In genomic region chr7:43668582-43668981, GRCm38 (mm10) we compare ENCODE assay signal across 12 mouse cellular contexts. TPM values are rescaled to one million over a fixed set of nuclear protein-coding genes. Genes with fewer than 3 reads are reported as not detected.
A peak's percentile ranks its signal among the peaks of the same experiment; 100 is the strongest.
DNase-seq lines count a peak whose midpoint lies in the region; ATAC-seq and TF ChIP-seq lines count a peak whose summit lies in the region.
"Had no signal": no experiment of that assay in that cellular context is flagged by ENCODE, and none has a peak within 500 bp of the region (broad histone marks: within the 10 kb centered on the region; RNA-seq: fewer than 3 reads in every experiment).

No protein-coding gene starts in this region.

- no peaks in the 10 kb centered on the region for H3K36me3 ChIP-seq in forebrain, postnatal 0 days (ENCODE audit: insufficient read depth)
- no peaks in the 10 kb centered on the region for H3K36me3 ChIP-seq in forebrain, embryonic 11.5 days (ENCODE audit: control insufficient read depth, insufficient read depth, low read length)
- no peaks in the 10 kb centered on the region for H3K36me3 ChIP-seq in midbrain, embryonic 14.5 days (ENCODE audit: control insufficient read depth, insufficient read depth, low read length)
- no peaks in the 10 kb centered on the region for H3K36me3 ChIP-seq in midbrain, embryonic 13.5 days
- no peaks in the 10 kb centered on the region for H3K36me3 ChIP-seq in embryonic facial prominence, embryonic 10.5 days (replicated peaks)
- H3K36me3 ChIP-seq in forebrain, embryonic 15.5 days = no peaks in the 10 kb centered on the region
- H3K36me3 ChIP-seq: embryonic facial prominence, embryonic 12.5 days; heart, embryonic 10.5 days had no signal

- no peak overlapping the region for H3K27ac ChIP-seq in forebrain, postnatal 0 days (ENCODE audit: low read depth, low read length)
- no peak overlapping the region for H3K27ac ChIP-seq in forebrain, embryonic 11.5 days (ENCODE audit: low read depth, low read length)
- H3K27ac ChIP-seq in midbrain, embryonic 14.5 days (replicated peaks; ENCODE audit: low read depth, low read length) = no peak overlapping the region
- H3K27ac ChIP-seq in midbrain, embryonic 13.5 days = no peak overlapping the region
- H3K27ac ChIP-seq in embryonic facial prominence, embryonic 10.5 days (replicated peaks) = no peak overlapping the region
- no peak overlapping the region for H3K27ac ChIP-seq in forebrain, embryonic 15.5 days (replicated peaks)
- H3K27ac ChIP-seq: embryonic facial prominence, embryonic 12.5 days; heart, embryonic 10.5 days had no signal

- no peak for DNase-seq in forebrain, postnatal 0 days
- DNase-seq in forebrain, embryonic 11.5 days (ENCODE audit: low spot score) = no peak
- peak; percentile 13 for DNase-seq in midbrain, embryonic 14.5 days
- DNase-seq in embryonic facial prominence, embryonic 10.5 days (ENCODE audit: low spot score) = peak; percentile 38
- DNase-seq in thymus, postnatal 36 days = peak; percentile 18 to 24
- no peak for DNase-seq in gastrocnemius, postnatal 36 days

- no peak overlapping the region for H3K4me2 ChIP-seq in forebrain, postnatal 0 days (ENCODE audit: low read depth)
- H3K4me2 ChIP-seq in forebrain, embryonic 11.5 days (ENCODE audit: low read depth, low read length, severe bottlenecking) = no peak overlapping the region
- H3K4me2 ChIP-seq in midbrain, embryonic 14.5 days (ENCODE audit: low read length) = no peak overlapping the region
- H3K4me2 ChIP-seq in midbrain, embryonic 13.5 days (replicated peaks) = no peak overlapping the region
- no peak overlapping the region for H3K4me2 ChIP-seq in forebrain, embryonic 15.5 days (replicated peaks)
- H3K4me2 ChIP-seq: embryonic facial prominence, embryonic 12.5 days had no signal

- H3K9ac ChIP-seq in forebrain, postnatal 0 days = no peak overlapping the region
- H3K9ac ChIP-seq in forebrain, embryonic 11.5 days (ENCODE audit: low read length) = no peak overlapping the region
- H3K9ac ChIP-seq in midbrain, embryonic 14.5 days (replicated peaks; ENCODE audit: low read length) = no peak overlapping the region
- no peak overlapping the region for H3K9ac ChIP-seq in midbrain, embryonic 13.5 days (replicated peaks)
- no peak overlapping the region for H3K9ac ChIP-seq in forebrain, embryonic 15.5 days (replicated peaks)
- H3K9ac ChIP-seq: embryonic facial prominence, embryonic 12.5 days had no signal

- intact Hi-C loops in gastrocnemius, postnatal 36 days (cut with DNase I) = no loop called here

- H3K4me3 ChIP-seq in forebrain, postnatal 0 days (ENCODE audit: low read depth, low read length) = no peak overlapping the region
- H3K4me3 ChIP-seq in forebrain, embryonic 11.5 days (ENCODE audit: low read depth, low read length) = no peak overlapping the region
- no peak overlapping the region for H3K4me3 ChIP-seq in midbrain, embryonic 14.5 days (replicated peaks; ENCODE audit: low read depth, low read length)
- no peak overlapping the region for H3K4me3 ChIP-seq in midbrain, embryonic 13.5 days (replicated peaks)
- H3K4me3 ChIP-seq in embryonic facial prominence, embryonic 10.5 days = no peak overlapping the region
- H3K4me3 ChIP-seq in forebrain, embryonic 15.5 days = no peak overlapping the region
- H3K4me3 ChIP-seq: embryonic facial prominence, embryonic 12.5 days; heart, embryonic 10.5 days had no signal

- ATAC-seq in forebrain, postnatal 0 days = no peak
- ATAC-seq in forebrain, embryonic 11.5 days (replicated peaks; ENCODE audit: low FRiP score) = no peak
- no peak for ATAC-seq in midbrain, embryonic 14.5 days (ENCODE audit: low FRiP score, low TSS enrichment)
- ATAC-seq in midbrain, embryonic 13.5 days = no peak
- ATAC-seq in forebrain, embryonic 15.5 days (replicated peaks) = no peak
- ATAC-seq: Patski had no signal

- WGBS in forebrain, postnatal 0 days = 31% methylated on average over 3 of the region's 3 CpGs
- WGBS in forebrain, embryonic 11.5 days = 22% methylated on average over 3 of the region's 3 CpGs
- 20% methylated on average over 3 of the region's 3 CpGs for WGBS in midbrain, embryonic 14.5 days
- WGBS in midbrain, embryonic 13.5 days = 24% methylated on average over 3 of the region's 3 CpGs
- 21% methylated on average over 3 of the region's 3 CpGs for WGBS in embryonic facial prominence, embryonic 10.5 days
- WGBS in forebrain, embryonic 15.5 days = 21% methylated on average over 3 of the region's 3 CpGs

- TF ChIP-seq CTCF in forebrain, postnatal 0 days (IDR thresholded peaks at IDR 0.05; ENCODE audit: low read depth) = peak; percentile 32; the same call in 1 of the 2 replicates

- peaks cover 6% of the 10 kb centered on the region for H3K4me1 ChIP-seq in forebrain, postnatal 0 days (ENCODE audit: insufficient read depth)
- peaks cover 6% of the 10 kb centered on the region; the same call in 1 of the 2 replicates for H3K4me1 ChIP-seq in forebrain, embryonic 11.5 days (replicated peaks; ENCODE audit: control insufficient read depth, insufficient read depth, low read length)
- H3K4me1 ChIP-seq in midbrain, embryonic 14.5 days (ENCODE audit: control insufficient read depth, insufficient read depth, low read length) = peaks cover 8% of the 10 kb centered on the region
- H3K4me1 ChIP-seq in midbrain, embryonic 13.5 days (replicated peaks) = peaks cover 14% of the 10 kb centered on the region
- peaks cover 13% of the 10 kb centered on the region for H3K4me1 ChIP-seq in embryonic facial prominence, embryonic 10.5 days
- H3K4me1 ChIP-seq in forebrain, embryonic 15.5 days = peaks cover 17% of the 10 kb centered on the region

- H3K27me3 ChIP-seq in forebrain, postnatal 0 days (ENCODE audit: insufficient read depth, low read length) = no peaks in the 10 kb centered on the region
- no peaks in the 10 kb centered on the region for H3K27me3 ChIP-seq in forebrain, embryonic 11.5 days (ENCODE audit: control insufficient read depth, insufficient read depth, low read length)
- H3K27me3 ChIP-seq in midbrain, embryonic 14.5 days (ENCODE audit: control insufficient read depth, insufficient read depth, low read length) = no peaks in the 10 kb centered on the region
- H3K27me3 ChIP-seq in midbrain, embryonic 13.5 days = no peaks in the 10 kb centered on the region
- H3K27me3 ChIP-seq in embryonic facial prominence, embryonic 10.5 days (replicated peaks; ENCODE audit: low read depth, poor library complexity, severe bottlenecking) = no peaks in the 10 kb centered on the region
- no peaks in the 10 kb centered on the region for H3K27me3 ChIP-seq in forebrain, embryonic 15.5 days
- H3K27me3 ChIP-seq: embryonic facial prominence, embryonic 12.5 days; Patski had no signal

- no peaks in the 10 kb centered on the region for H3K9me3 ChIP-seq in forebrain, postnatal 0 days (ENCODE audit: low read length)
- no peaks in the 10 kb centered on the region for H3K9me3 ChIP-seq in forebrain, embryonic 11.5 days (ENCODE audit: control insufficient read depth, low read length)
- no peaks in the 10 kb centered on the region for H3K9me3 ChIP-seq in midbrain, embryonic 14.5 days (ENCODE audit: control insufficient read depth, low read length)
- H3K9me3 ChIP-seq in midbrain, embryonic 13.5 days = no peaks in the 10 kb centered on the region
- no peaks in the 10 kb centered on the region for H3K9me3 ChIP-seq in embryonic facial prominence, embryonic 10.5 days
- no peaks in the 10 kb centered on the region for H3K9me3 ChIP-seq in forebrain, embryonic 15.5 days
- H3K9me3 ChIP-seq: embryonic facial prominence, embryonic 12.5 days; heart, embryonic 10.5 days had no signal

RNA-seq across cellular contexts. Expression of gene Ctu1, which starts 3.2 kb away (rescaled TPM):
- total RNA-seq in forebrain, postnatal 0 days (2014; rRNA removed) = 36.9 and 40.3 TPM in 2 replicates
- 22.5 and 22.9 TPM in 2 replicates for polyA plus RNA-seq in forebrain, postnatal 0 days (2015; fragmentation: Nextera tagmentation; extraction: Ambion mirVana)
- polyA plus RNA-seq in forebrain, embryonic 11.5 days (2014; fragmentation: Nextera tagmentation; extraction: Ambion mirVana) = 13.7 and 14.3 TPM in 2 replicates
- polyA plus RNA-seq in midbrain, embryonic 14.5 days (2014; fragmentation: Nextera tagmentation; extraction: Ambion mirVana) = 16.6 and 23.4 TPM in 2 replicates
- 20.3 and 21.8 TPM in 2 replicates for polyA plus RNA-seq in midbrain, embryonic 13.5 days (2015; fragmentation: Nextera tagmentation; extraction: Ambion mirVana)
- 18.1 and 18.7 TPM in 2 replicates for polyA plus RNA-seq in embryonic facial prominence, embryonic 10.5 days (2016; fragmentation: Nextera tagmentation; extraction: Ambion mirVana)
- 1 to 10 TPM; 2.3 TPM for total RNA-seq in gastrocnemius, postnatal 36 days (2021)
- polyA plus RNA-seq in forebrain, embryonic 15.5 days (2015; fragmentation: Nextera tagmentation; extraction: Ambion mirVana) = 29.3 and 31.1 TPM in 2 replicates

RNA-seq across cellular contexts. Expression of gene Siglece, which starts 8.6 kb away (rescaled TPM):
- 1.2 TPM in 1 of 2 replicates, not detected in the other for total RNA-seq in forebrain, postnatal 0 days (2014; rRNA removed)
- polyA plus RNA-seq in forebrain, postnatal 0 days (2015; fragmentation: Nextera tagmentation; extraction: Ambion mirVana) = 0.31 and 0.64 TPM in 2 replicates
- 0.32 and 0.67 TPM in 2 replicates for polyA plus RNA-seq in forebrain, embryonic 11.5 days (2014; fragmentation: Nextera tagmentation; extraction: Ambion mirVana)
- 0.21 TPM in 1 of 2 replicates, not detected in the other for polyA plus RNA-seq in midbrain, embryonic 14.5 days (2014; fragmentation: Nextera tagmentation; extraction: Ambion mirVana)
- polyA plus RNA-seq in midbrain, embryonic 13.5 days (2015; fragmentation: Nextera tagmentation; extraction: Ambion mirVana) = 0.24 and 0.28 TPM in 2 replicates
- polyA plus RNA-seq in embryonic facial prominence, embryonic 10.5 days (2016; fragmentation: Nextera tagmentation; extraction: Ambion mirVana) = 0.25 and 0.52 TPM in 2 replicates
- total RNA-seq in gastrocnemius, postnatal 36 days (2021) = under 1 TPM; 0.13 to 0.89 TPM
- 0.13 and 0.18 TPM in 2 replicates for polyA plus RNA-seq in forebrain, embryonic 15.5 days (2015; fragmentation: Nextera tagmentation; extraction: Ambion mirVana)

RNA-seq across cellular contexts. Expression of gene Klk14, which starts 21.6 kb away (rescaled TPM):
- total RNA-seq in forebrain, postnatal 0 days (2014; rRNA removed) = not detected in 2 replicates
- not detected in 2 replicates for polyA plus RNA-seq in forebrain, postnatal 0 days (2015; fragmentation: Nextera tagmentation; extraction: Ambion mirVana)
- not detected in 2 replicates for polyA plus RNA-seq in forebrain, embryonic 11.5 days (2014; fragmentation: Nextera tagmentation; extraction: Ambion mirVana)
- not detected in 2 replicates for polyA plus RNA-seq in midbrain, embryonic 14.5 days (2014; fragmentation: Nextera tagmentation; extraction: Ambion mirVana)
- polyA plus RNA-seq in midbrain, embryonic 13.5 days (2015; fragmentation: Nextera tagmentation; extraction: Ambion mirVana) = not detected in 2 replicates
- polyA plus RNA-seq in embryonic facial prominence, embryonic 10.5 days (2016; fragmentation: Nextera tagmentation; extraction: Ambion mirVana) = not detected in 2 replicates
- total RNA-seq in gastrocnemius, postnatal 36 days (2021) = not detected
- not detected in 2 replicates for polyA plus RNA-seq in forebrain, embryonic 15.5 days (2015; fragmentation: Nextera tagmentation; extraction: Ambion mirVana)
- polyA plus RNA-seq: embryonic facial prominence, embryonic 12.5 days; heart, embryonic 10.5 days; Patski had no signal

RNA-seq across cellular contexts. Expression of gene Ceacam18, which starts 34.1 kb away (rescaled TPM):
- total RNA-seq in forebrain, postnatal 0 days (2014; rRNA removed) = 0.15 TPM in 1 of 2 replicates, not detected in the other
- polyA plus RNA-seq in forebrain, postnatal 0 days (2015; fragmentation: Nextera tagmentation; extraction: Ambion mirVana) = not detected in 2 replicates
- not detected in 2 replicates for polyA plus RNA-seq in forebrain, embryonic 11.5 days (2014; fragmentation: Nextera tagmentation; extraction: Ambion mirVana)
- 0.15 TPM in 1 of 2 replicates, not detected in the other for polyA plus RNA-seq in midbrain, embryonic 14.5 days (2014; fragmentation: Nextera tagmentation; extraction: Ambion mirVana)
- polyA plus RNA-seq in midbrain, embryonic 13.5 days (2015; fragmentation: Nextera tagmentation; extraction: Ambion mirVana) = not detected in 2 replicates
- polyA plus RNA-seq in embryonic facial prominence, embryonic 10.5 days (2016; fragmentation: Nextera tagmentation; extraction: Ambion mirVana) = not detected in 2 replicates
- not detected for total RNA-seq in gastrocnemius, postnatal 36 days (2021)
- polyA plus RNA-seq in forebrain, embryonic 15.5 days (2015; fragmentation: Nextera tagmentation; extraction: Ambion mirVana) = not detected in 2 replicates
- polyA plus RNA-seq: embryonic facial prominence, embryonic 12.5 days; heart, embryonic 10.5 days had no signal

RNA-seq across cellular contexts. Expression of gene Klk13, which starts 43.8 kb away (rescaled TPM):
- total RNA-seq in forebrain, postnatal 0 days (2014; rRNA removed) = not detected in 2 replicates
- 0.11 TPM in 1 of 2 replicates, not detected in the other for polyA plus RNA-seq in forebrain, postnatal 0 days (2015; fragmentation: Nextera tagmentation; extraction: Ambion mirVana)
- 0.40 TPM in 1 of 2 replicates, not detected in the other for polyA plus RNA-seq in forebrain, embryonic 11.5 days (2014; fragmentation: Nextera tagmentation; extraction: Ambion mirVana)
- not detected in 2 replicates for polyA plus RNA-seq in midbrain, embryonic 14.5 days (2014; fragmentation: Nextera tagmentation; extraction: Ambion mirVana)
- not detected in 2 replicates for polyA plus RNA-seq in midbrain, embryonic 13.5 days (2015; fragmentation: Nextera tagmentation; extraction: Ambion mirVana)
- polyA plus RNA-seq in embryonic facial prominence, embryonic 10.5 days (2016; fragmentation: Nextera tagmentation; extraction: Ambion mirVana) = 0.24 and 0.56 TPM in 2 replicates
- not detected for total RNA-seq in gastrocnemius, postnatal 36 days (2021)
- not detected in 2 replicates for polyA plus RNA-seq in forebrain, embryonic 15.5 days (2015; fragmentation: Nextera tagmentation; extraction: Ambion mirVana)
- total RNA-seq: layer of hippocampus, postnatal 10 days had no signal
- polyA plus RNA-seq: Patski had no signal

Comparison
In these comparisons a context has a peak if more than half of its experiments do, and no peak if none do; other contexts are left out.
1. DNase-seq: peak in midbrain, embryonic 14.5 days (single experiment), embryonic facial prominence, embryonic 10.5 days (single experiment) and thymus, postnatal 36 days (2 of 2); none in forebrain, postnatal 0 days (single experiment), forebrain, embryonic 11.5 days (single experiment) and gastrocnemius, postnatal 36 days (0 of 2).